Mouse (Mus musculus) limb, embryonic 15.5 days (tissue): Measurements from ENCODE around the gene Mrgpra3. TPM values are rescaled to one million over a fixed set of nuclear protein-coding genes. Genes with fewer than 3 reads are reported as not detected.

Source experiments
- ATAC-seq: fragments of 200-750 bp; cut with Nextera tagmentation; 2 replicates; pipeline ENCODE4 v1.8.0; 2017; ENCODE audit warnings: low read depth, moderate TSS enrichment; ENCODE audit not compliant: insufficient number of reproducible peaks, low FRiP score, low TSS enrichment
- H3K27ac ChIP-seq: fragments of 300-500 bp; sonication (generic); 2 replicates; pipeline ENCODE4 v1.5.1; 2015; ENCODE audit warnings: moderate library complexity, mild to moderate bottlenecking, inconsistent platforms
- H3K27me3 ChIP-seq: fragments of 300-500 bp; sonication (generic); 2 replicates; pipeline ENCODE4 v1.6.1; 2015; ENCODE audit warnings: inconsistent platforms
- H3K36me3 ChIP-seq: fragments of 300-500 bp; sonication (generic); 2 replicates; pipeline ENCODE4 v1.6.1; 2015; ENCODE audit warnings: inconsistent platforms
- H3K4me1 ChIP-seq: fragments of 300-500 bp; sonication (generic); 2 replicates; pipeline ENCODE4 v1.6.1; 2015; ENCODE audit warnings: inconsistent platforms
- H3K4me2 ChIP-seq: fragments of 300-500 bp; sonication (generic); 2 replicates; pipeline ENCODE4 v1.6.1; 2015; ENCODE audit warnings: mild to moderate bottlenecking, inconsistent platforms
- H3K4me3 ChIP-seq: fragments of 300-500 bp; sonication (generic); 2 replicates; pipeline ENCODE4 v1.5.1; 2015; ENCODE audit warnings: mild to moderate bottlenecking, inconsistent platforms
- H3K9ac ChIP-seq: fragments of 300-500 bp; sonication (generic); 2 replicates; pipeline ENCODE4 v1.6.1; 2015; ENCODE audit warnings: inconsistent platforms
- H3K9me3 ChIP-seq: fragments of 300-500 bp; sonication (generic); 2 replicates; pipeline ENCODE4 v1.6.1; 2016; ENCODE audit warnings: inconsistent platforms
- WGBS: fragments of 180-500 bp; shearing (Covaris S2); methylation state at CpG from one replicate; pipeline ENCODE4 v1.1.7; 2015; 5-methylcytosine and 5-hydroxymethylcytosine counted together
- polyA plus RNA-seq: library from polyadenylated mRNA; unstranded; fragments of >200 nt; fragmentation: Nextera tagmentation; extraction: Ambion mirVana; gene quantifications from 2 replicates; pipeline ENCODE4 v1.2.1, GENCODE M21; 2015

The Mrgpra3 gene
- polyA plus RNA-seq, result not detected in 2 replicates

DNA sequence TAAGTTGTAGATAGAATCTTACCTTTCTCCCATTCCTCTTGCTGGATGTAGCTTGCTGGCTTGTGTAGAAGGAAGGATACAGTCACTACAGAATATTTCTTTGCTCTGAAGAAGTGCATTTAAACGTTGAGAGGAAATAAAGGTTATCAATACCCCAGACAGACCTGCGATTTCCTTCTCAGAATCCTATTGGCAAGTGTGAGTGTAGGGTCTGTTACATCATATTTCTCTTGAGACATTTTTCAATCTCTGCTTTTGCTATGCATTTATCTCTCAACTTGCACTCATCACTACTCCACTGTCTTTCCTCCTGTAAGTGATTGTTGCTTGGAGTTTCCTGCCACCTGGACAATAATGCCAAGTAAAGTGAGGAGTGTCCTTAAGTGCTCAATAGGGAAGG is at the start of gene Mrgpra3:
TSS of gene Mrgpra3 (minus strand) at position 101 of the 400 bp plus-strand sequence.
- no peak within 1 kb of the TSS for H3K9ac ChIP-seq

More for the DNA sequence above, at the start of gene Mrgpra3:
- 59% methylated on average over 2 of the region's 2 CpGs for WGBS
- no peaks in the 10 kb centered on the region for H3K36me3 ChIP-seq
- H3K27ac ChIP-seq, result no peak within 1 kb of the TSS
- H3K4me3 ChIP-seq, result no peak within 1 kb of the TSS
- H3K4me2 ChIP-seq, result no peak within 1 kb of the TSS
- no peak for ATAC-seq
- no peaks in the 10 kb centered on the region for H3K27me3 ChIP-seq
- H3K4me1 ChIP-seq, result no peaks in the 10 kb centered on the region
- 0 out of 2 replicates have a peak, but pooled peaks cover 6% of the 10 kb centered on the region for H3K9me3 ChIP-seq

Other genes with a start within 250 kb of the Mrgpra3 start
- not detected in 2 replicates for gene Mrgpra1, start 247.1 kb downstream of the Mrgpra3 start, polyA plus RNA-seq
- gene Mrgpra2a, start 149.2 kb downstream of the Mrgpra3 start, polyA plus RNA-seq, result not detected in 2 replicates
- not detected in 2 replicates for gene Mrgpra2b, start 72.5 kb downstream of the Mrgpra3 start, polyA plus RNA-seq